Mouse (Mus musculus) inflammation-experienced regulatory T-cells, adult 6 months (primary cell): ENCODE measurements around the gene Phf5a. TPM values are rescaled to one million over a fixed set of nuclear protein-coding genes. Genes with fewer than 3 reads are reported as not detected.
A peak's percentile ranks its signal among the peaks of the same experiment; 100 is the strongest.
"Not testable (repeated sequence)": the region's sequence is repeated elsewhere in the genome, so short reads cannot be mapped to it uniquely, and the experiment has no call there.

Experiments
- ATAC-seq: one replicate; pipeline ENCODE4 v1.8.0; 2017
- polyA plus RNA-seq, 3 experiments: library from polyadenylated mRNA; unstranded; fragments of 100-300 nt; shearing (Covaris generic); gene quantifications; one replicate each; pipeline ENCODE4 v1.2.1; 2017

Phf5a gene
- 100 to 1,000 TPM in 1 of 3 experiments, 10 to 100 TPM in 2; 79.6 to 117 (median 95.2) TPM for polyA plus RNA-seq

DNA sequence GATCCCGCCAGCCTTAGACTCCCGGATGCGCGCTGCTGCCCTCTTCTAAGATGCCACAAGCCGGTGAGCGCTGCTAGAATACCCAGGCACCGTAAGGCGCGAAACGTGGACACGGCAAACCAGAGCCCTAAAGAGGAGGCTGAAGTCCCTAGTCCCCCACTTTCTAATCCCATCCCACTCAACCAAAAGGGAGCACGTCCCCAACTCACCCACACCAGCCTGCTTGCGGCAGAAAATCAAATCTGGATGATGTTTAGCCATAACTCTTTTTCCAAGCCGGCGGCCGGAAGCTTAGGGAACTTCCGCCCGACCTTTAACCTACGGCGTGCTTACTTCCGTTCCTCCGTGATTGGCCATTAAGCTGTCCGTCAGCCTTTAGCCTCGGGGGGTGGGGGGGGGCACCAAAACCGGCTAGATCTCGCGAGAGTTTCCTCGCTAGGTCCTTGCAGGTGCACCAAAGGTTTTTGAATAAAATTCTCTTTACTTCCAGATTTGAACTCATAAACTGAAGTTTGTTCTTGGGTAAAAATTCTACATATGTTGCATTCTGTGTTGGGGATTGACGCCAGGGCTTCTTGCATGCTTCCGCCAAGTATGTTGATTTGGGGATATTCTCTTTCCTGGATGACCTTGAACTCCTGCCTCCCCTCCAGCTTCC is at the start of gene Phf5a:
Gene Phf5a (minus strand): TSS at position 308 of the 658 bp plus-strand sequence.
- peak; percentile 89 for ATAC-seq

GRCm38 (mm10) chr15:81921255-81921654 is 49.5 kb upstream of the Phf5a start:
- ATAC-seq: no peak

- ATAC-seq: no peak
These were observed 49.0 kb upstream of the Phf5a start for GRCm38 (mm10) chr15:81920546-81921217.

DNA sequence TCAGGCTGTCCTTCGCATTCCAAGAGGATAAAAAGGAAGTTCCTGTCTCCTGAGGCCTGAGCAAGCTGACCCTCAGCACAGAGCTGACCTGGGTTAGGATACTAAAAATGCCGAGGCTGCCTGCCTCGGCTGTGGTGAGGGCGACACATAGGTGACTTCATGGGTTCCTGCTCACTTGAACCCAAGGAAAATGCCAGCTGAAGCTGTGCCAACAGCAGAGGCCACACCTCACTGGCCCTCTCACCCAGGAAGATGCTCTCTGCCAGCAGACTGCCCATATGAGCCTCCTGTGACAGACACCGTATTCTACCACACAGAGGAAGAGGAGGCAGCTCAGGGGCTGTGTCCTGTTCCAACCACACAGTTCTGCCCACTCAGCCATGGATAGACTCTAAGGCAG is 47.4 kb upstream of the Phf5a start:
- no peak for ATAC-seq

GRCm38 (mm10) chr15:81917621-81918463 is 46.1 kb upstream of the Phf5a start:
- ATAC-seq: peak; percentile 65

GRCm38 (mm10) chr15:81917201-81917600 is 45.5 kb upstream of the Phf5a start:
- ATAC-seq: no peak

- no peak for ATAC-seq
These were observed 44.0 kb upstream of the Phf5a start for GRCm38 (mm10) chr15:81915663-81916062.

DNA sequence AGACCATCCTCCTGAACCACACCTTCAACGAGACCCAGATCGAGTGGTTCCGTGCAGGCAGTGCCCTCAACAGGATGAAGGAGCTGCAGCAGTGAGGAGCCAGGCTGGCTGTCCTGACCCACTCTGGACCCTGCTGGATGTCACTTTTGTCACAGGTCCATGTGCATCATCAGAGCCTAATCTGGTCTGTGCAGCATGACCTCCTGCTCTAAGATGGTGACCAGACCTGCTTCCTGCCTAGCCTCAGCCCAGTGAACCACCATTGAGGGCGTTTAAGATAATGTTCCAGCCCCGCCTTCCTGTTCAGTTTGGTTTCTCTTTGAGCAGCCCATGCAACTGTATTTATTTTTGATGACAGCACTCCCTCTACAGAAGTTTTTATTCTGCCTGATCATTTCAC is 43.0 kb upstream of the Phf5a start:
- ATAC-seq: no peak

GRCm38 (mm10) chr15:81912498-81912897 is 40.8 kb upstream of the Phf5a start:
- no peak for ATAC-seq

DNA sequence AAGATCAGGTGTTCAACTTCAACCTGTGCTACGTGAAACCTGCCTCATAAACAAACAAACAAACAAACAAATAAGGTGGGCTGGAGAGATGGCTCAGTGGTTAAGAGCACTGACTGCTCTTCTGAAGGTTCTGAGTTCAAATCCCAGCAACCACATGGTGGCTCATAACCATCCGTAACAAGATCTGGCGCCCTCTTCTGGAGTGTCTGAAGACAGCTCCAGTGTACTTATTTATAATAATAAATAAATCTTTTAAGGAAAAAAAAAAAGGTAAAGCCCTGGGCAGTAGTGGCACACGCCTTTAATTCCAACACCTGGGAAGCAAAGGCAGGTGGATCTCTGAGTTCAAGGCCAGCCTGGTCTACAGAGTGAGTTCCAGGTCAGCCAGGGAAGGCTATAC is 37.1 kb upstream of the Phf5a start:
- ATAC-seq: not testable (repeated sequence)

DNA sequence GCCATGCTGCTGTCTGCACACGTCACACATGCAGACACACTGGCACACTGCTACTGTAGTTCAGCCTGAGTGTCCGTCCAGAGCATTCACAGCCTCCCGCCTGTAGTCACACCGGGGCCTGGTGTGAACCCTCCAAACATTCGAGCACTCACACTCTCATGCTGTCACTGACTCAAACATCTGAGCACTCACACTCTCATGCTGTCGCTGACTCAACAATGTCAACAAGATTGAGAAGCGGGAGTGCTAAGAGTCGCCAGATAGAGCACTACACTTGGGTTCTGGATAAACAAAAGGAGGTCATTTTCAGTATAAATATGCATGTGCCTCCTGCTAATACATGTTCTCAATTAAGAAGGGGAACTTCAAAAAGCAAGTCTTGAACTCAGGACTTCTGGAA is 36.2 kb upstream of the Phf5a start:
- no peak for ATAC-seq

DNA sequence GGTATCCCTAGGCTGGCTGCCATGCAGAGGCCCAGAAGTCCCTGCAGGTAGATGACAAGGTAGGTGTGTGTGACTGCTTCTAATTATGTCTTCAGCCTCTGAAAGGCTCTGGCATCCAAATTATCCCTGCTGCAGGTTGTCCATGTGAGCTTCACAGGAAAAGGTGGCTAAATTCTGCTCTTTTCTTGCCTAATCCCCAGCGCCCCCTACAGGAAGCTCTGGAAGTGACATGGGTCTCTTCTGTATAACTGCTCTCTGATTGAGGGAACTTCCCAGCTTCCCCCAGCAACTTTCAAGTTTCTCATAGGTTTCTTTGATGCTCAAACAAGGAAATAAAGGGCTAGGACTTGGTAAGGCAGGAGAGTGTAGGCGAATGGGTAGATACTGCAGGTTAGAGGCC is 33.2 kb upstream of the Phf5a start:
- peak; percentile 76 for ATAC-seq

GRCm38 (mm10) chr15:81898751-81899150 is 27.0 kb upstream of the Phf5a start:
- no peak for ATAC-seq

DNA sequence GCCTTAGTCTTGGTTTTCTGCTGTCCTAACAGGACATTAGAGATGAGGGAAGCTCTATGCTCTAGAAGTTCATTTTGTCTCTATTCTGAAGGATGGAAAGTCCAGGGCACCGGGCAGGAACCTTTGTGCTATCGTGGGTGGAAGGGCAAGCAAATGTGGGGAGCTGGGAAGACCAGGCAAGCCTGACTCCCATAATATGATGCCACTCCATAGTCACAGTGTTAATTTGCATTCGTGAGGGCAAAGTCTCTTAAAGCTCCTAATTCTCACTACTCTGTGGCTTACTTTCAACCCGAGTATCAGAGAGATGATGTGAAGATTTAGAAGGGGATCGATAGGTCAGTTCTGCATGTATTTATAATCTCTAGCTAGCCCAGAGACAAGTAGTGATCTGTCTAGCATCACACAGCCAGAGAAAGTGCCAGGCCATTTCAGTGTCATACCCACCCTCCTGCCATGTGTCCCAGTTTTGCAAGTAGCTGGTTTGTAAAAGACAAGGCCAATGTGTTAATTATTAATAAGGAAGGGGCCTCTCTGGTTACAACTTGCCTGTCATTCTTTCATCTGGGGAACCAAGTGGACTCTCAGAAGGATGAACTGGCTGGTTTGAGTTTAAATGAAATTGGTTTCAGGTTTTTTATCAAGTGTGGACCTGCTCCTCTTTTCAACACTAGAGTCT is 26.0 kb upstream of the Phf5a start:
- ATAC-seq: no peak

- no peak for ATAC-seq
These were observed 24.7 kb upstream of the Phf5a start for GRCm38 (mm10) chr15:81896407-81896806.

- ATAC-seq: no peak
These were observed 22.3 kb upstream of the Phf5a start for GRCm38 (mm10) chr15:81894002-81894401.

- no peak for ATAC-seq
These were observed 20.3 kb upstream of the Phf5a start for GRCm38 (mm10) chr15:81891822-81892580.

GRCm38 (mm10) chr15:81891140-81891802 is 19.6 kb upstream of the Phf5a start:
- no peak for ATAC-seq

GRCm38 (mm10) chr15:81889175-81889574 is 17.5 kb upstream of the Phf5a start:
- ATAC-seq: no peak

- ATAC-seq: no peak
These were observed 15.3 kb upstream of the Phf5a start for GRCm38 (mm10) chr15:81886795-81887550.
